Mouse (Mus musculus) embryonic facial prominence, embryonic 11.5 days (tissue): ENCODE results near the gene Katna1. TPM values are rescaled to one million over a fixed set of nuclear protein-coding genes. Genes with fewer than 3 reads are reported as not detected.

Source experiments
- ATAC-seq: fragments of 200-750 bp; cut with Nextera tagmentation; replicated peaks from 2 replicates; pipeline ENCODE4 v1.8.0; 2017; ENCODE audit warnings: low read depth; ENCODE audit not compliant: insufficient number of reproducible peaks, low FRiP score, low TSS enrichment
- DNase-seq: peaks from one replicate; pipeline ENCODE4 v3.0.0-alpha.2; 2015; ENCODE audit warnings: low spot score
- H3K27ac ChIP-seq: fragments of 300-500 bp; sonication (generic); replicated peaks from 2 replicates; pipeline ENCODE4 v1.5.1; 2014; ENCODE audit warnings: mild to moderate bottlenecking, low read depth, low read length, control low read depth
- H3K27me3 ChIP-seq: fragments of 300-500 bp; sonication (generic); 2 replicates; pipeline ENCODE4 v1.6.1; 2014; ENCODE audit warnings: mild to moderate bottlenecking, low read length, moderate library complexity, mixed read lengths; ENCODE audit not compliant: control insufficient read depth, insufficient read depth
- H3K36me3 ChIP-seq: fragments of 300-500 bp; sonication (generic); replicated peaks from 2 replicates; pipeline ENCODE4 v1.6.1; 2014; ENCODE audit warnings: low read depth, mild to moderate bottlenecking, low read length, moderate library complexity, mixed read lengths; ENCODE audit not compliant: control insufficient read depth, insufficient read depth
- H3K4me1 ChIP-seq: fragments of 300-500 bp; sonication (generic); 2 replicates; pipeline ENCODE4 v1.6.1; 2014; ENCODE audit warnings: low read length, mixed read lengths; ENCODE audit not compliant: control insufficient read depth, insufficient read depth
- H3K4me2 ChIP-seq: fragments of 300-500 bp; sonication (generic); 2 replicates; pipeline ENCODE4 v1.6.1; 2014; ENCODE audit warnings: low read depth, mild to moderate bottlenecking, control low read depth, low read length, moderate library complexity
- H3K4me3 ChIP-seq: fragments of 300-500 bp; sonication (generic); 2 replicates; pipeline ENCODE4 v1.5.1; 2014; ENCODE audit warnings: low read depth, low read length, control low read depth
- H3K9ac ChIP-seq: fragments of 300-500 bp; sonication (generic); replicated peaks from 2 replicates; pipeline ENCODE4 v1.6.1; 2014; ENCODE audit warnings: mild to moderate bottlenecking, control low read depth, low read length
- H3K9me3 ChIP-seq: fragments of 300-500 bp; sonication (generic); replicated peaks from 2 replicates; pipeline ENCODE4 v1.6.1; 2016; ENCODE audit warnings: mild to moderate bottlenecking, low read length, inconsistent platforms, mixed read lengths; ENCODE audit not compliant: control insufficient read depth
- WGBS: fragments of 180-500 bp; shearing (Covaris S2); extraction: QIAGEN DNeasy Blood & Tissue Kit; methylation state at CpG from one replicate; pipeline ENCODE4 v1.1.7; 2014; 5-methylcytosine and 5-hydroxymethylcytosine counted together
- polyA plus RNA-seq: library from polyadenylated mRNA; unstranded; fragments of >200 nt; fragmentation: Nextera tagmentation; extraction: Ambion mirVana; gene quantifications from 2 replicates; pipeline ENCODE4 v1.2.1, GENCODE M21; 2014

The Katna1 gene
- polyA plus RNA-seq = 82.6 and 83.5 TPM in 2 replicates

DNA sequence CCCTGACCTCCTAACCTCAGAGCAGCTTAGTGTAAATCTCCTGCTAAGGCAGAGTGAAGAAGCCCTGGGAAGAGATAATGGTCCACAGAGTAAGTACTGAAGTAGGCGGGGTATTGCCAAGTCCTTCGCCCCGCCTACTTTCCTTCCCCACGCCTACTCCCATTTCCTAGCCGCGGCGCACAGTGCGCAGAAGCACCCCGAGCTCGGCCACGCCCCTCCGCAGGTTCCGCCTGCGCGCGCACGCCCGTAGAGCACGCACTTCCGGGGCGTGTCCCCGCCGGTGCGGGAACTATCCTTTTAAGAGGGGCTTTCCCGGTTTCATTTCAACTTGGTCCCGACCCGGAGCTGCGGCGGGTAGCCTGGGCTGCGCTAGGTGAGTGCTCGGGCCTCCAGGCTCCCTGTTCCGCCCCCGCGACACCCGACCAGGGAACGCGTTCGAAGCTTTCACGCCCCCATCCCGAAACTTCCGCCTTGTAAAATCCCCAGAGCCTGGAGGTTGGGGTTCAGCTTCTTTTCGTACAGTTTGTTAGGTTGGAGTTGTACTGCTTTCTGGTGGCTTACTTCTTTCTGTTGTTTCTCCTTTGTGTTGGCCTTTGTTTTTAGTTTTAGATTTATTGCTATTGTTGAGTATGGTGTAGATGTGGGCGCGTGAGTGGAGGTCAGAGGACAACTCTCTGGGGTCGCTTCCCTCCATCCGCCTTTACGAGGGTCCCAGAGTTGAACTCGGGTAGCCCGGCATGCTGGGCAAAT lies at the start of gene Katna1:
Gene Katna1 (plus strand): TSS at position 250 of the 750 bp plus-strand sequence.
- no peak within 1 kb of the TSS for H3K27ac ChIP-seq
- no peaks in the 10 kb centered on the region for H3K4me1 ChIP-seq
- peak; percentile 97 for DNase-seq
- peak; percentile 95 for ATAC-seq
- peak within 1 kb of the TSS; percentile 67 for H3K4me2 ChIP-seq
- H3K9ac ChIP-seq = peak within 1 kb of the TSS; percentile 65
- no peaks in the 10 kb centered on the region for H3K9me3 ChIP-seq
- H3K4me3 ChIP-seq = peak within 1 kb of the TSS; percentile 57
- 0% methylated on average over 49 of the region's 49 CpGs for WGBS
- no peaks in the 10 kb centered on the region for H3K27me3 ChIP-seq
- H3K36me3 ChIP-seq = no peaks in the 10 kb centered on the region

GRCm38 (mm10) chr10:7680731-7681301 lies 45.0 kb upstream of the Katna1 start, which contains the start of the genes Pcmt1 and Lats1:
Gene Pcmt1 (minus strand): TSS chr10:7681136.
Gene Lats1 (plus strand): TSS chr10:7681214.
- no peaks in the 10 kb centered on the region for H3K27me3 ChIP-seq
- peak within 1 kb of the TSS; percentile 90 for H3K4me3 ChIP-seq
- under 1% methylated on average over 57 of the region's 65 CpGs for WGBS
- H3K9me3 ChIP-seq = no peaks in the 10 kb centered on the region
- H3K4me1 ChIP-seq = peaks cover 2% of the 10 kb centered on the region; the same call in 1 of the 2 replicates
- ATAC-seq (peak; percentile 87), DNase-seq (peak; percentile 87)
- H3K36me3 ChIP-seq = peaks cover 6% of the 10 kb centered on the region
- H3K27ac ChIP-seq = peak within 1 kb of the TSS; percentile 97
- peak within 1 kb of the TSS; percentile 81 for H3K4me2 ChIP-seq
- H3K9ac ChIP-seq = peak within 1 kb of the TSS; percentile 99

DNA sequence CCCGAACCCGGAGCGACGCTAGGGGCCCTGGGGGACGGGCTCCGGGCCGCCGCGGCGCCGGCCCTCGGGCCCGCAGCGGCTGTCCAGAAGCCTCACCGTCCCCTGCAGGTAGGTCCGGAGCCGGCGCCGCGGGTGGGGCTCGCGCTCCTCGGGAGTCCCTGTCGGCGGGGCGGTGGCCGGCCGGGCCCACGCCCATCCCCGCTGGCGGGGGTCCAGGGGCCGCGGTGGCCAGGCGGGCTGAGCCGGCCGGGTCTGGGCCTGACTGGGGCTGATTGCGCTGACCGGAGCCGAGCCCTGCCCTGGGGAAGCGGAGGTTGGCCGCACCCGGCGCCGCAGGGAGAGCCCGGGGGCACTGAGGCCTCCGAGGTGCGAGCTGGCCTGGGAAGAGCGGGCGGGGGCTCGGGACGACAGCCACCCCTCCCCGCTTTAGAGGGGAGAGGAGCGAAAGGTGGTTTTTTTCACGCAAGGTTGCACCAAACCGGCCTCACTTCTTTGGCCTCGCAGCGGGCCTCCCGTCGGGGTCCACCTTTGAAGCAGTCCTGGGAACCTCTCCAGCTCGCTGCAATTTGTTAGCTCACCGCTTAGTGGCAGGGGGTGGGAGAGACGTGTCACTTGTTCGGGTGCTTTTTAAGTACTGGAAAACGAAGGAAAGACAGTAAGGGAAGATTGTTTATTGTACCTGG lies 44.3 kb upstream of the Katna1 start:
- H3K4me3 ChIP-seq = peak overlapping the region; percentile 90
- H3K4me1 ChIP-seq = peaks cover 2% of the 10 kb centered on the region; the same call in 1 of the 2 replicates
- no peaks in the 10 kb centered on the region for H3K9me3 ChIP-seq
- 0% methylated on average over 48 of the region's 64 CpGs for WGBS
- H3K9ac ChIP-seq = peak overlapping the region; percentile 99
- H3K27ac ChIP-seq = peak overlapping the region; percentile 97
- peak overlapping the region; percentile 53 for H3K4me2 ChIP-seq
- no peaks in the 10 kb centered on the region for H3K27me3 ChIP-seq
- ATAC-seq (peak; percentile 84), DNase-seq (peak; percentile 76)
- peaks cover 3% of the 10 kb centered on the region for H3K36me3 ChIP-seq

GRCm38 (mm10) chr10:7682249-7682648 lies 43.6 kb upstream of the Katna1 start:
- DNase-seq (no peak), ATAC-seq (no peak)
- H3K4me2 ChIP-seq = peak overlapping the region; percentile 53
- H3K9me3 ChIP-seq = no peaks in the 10 kb centered on the region
- peak overlapping the region; percentile 90 for H3K4me3 ChIP-seq
- H3K36me3 ChIP-seq = no peaks in the 10 kb centered on the region; the same call in none of the 2 replicates
- no peak overlapping the region for H3K27ac ChIP-seq
- no peak overlapping the region for H3K9ac ChIP-seq
- H3K4me1 ChIP-seq = peaks cover 2% of the 10 kb centered on the region; the same call in 1 of the 2 replicates
- H3K27me3 ChIP-seq = no peaks in the 10 kb centered on the region
- 59% methylated on average over 3 of the region's 3 CpGs for WGBS

DNA sequence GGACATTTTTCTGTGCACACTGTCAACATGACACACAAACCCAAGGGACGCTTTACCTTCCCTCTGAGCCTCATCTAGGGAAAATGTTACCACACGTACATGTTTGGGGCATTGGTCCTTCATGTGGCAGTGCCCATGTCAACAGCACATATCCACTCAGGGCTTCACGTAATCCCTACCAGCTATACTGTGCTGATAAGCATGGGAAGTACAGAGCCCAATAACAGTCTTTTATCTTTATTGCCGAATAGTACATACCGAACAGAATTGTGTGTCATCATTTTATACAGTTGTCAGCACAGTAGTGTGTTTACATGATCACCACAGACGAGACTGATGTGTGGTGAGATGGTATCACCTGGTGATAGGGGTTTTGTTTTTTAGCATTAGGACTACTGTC lies 38.9 kb upstream of the Katna1 start:
- Histone ChIP-seq H3K4me1 (peaks cover 2% of the 10 kb centered on the region; the same call in 1 of the 2 replicates), H3K4me3 (no peak overlapping the region), H3K36me3 (no peaks in the 10 kb centered on the region; the same call in 1 of the 2 replicates), H3K9me3 (no peaks in the 10 kb centered on the region), H3K27ac (no peak overlapping the region), H3K4me2 (no peak overlapping the region), H3K27me3 (no peaks in the 10 kb centered on the region), H3K9ac (no peak overlapping the region)
- no peak for ATAC-seq
- 93% methylated on average over 6 of the region's 6 CpGs for WGBS
- no peak for DNase-seq

GRCm38 (mm10) chr10:7695286-7695685 lies 30.5 kb upstream of the Katna1 start:
- H3K36me3 ChIP-seq = no peaks in the 10 kb centered on the region; the same call in none of the 2 replicates
- H3K27me3 ChIP-seq = no peaks in the 10 kb centered on the region
- no peak overlapping the region for H3K4me3 ChIP-seq
- DNase-seq = no peak
- no peaks in the 10 kb centered on the region for H3K9me3 ChIP-seq
- H3K9ac ChIP-seq = no peak overlapping the region
- H3K27ac ChIP-seq = no peak overlapping the region
- no peak overlapping the region for H3K4me2 ChIP-seq
- H3K4me1 ChIP-seq = no peaks in the 10 kb centered on the region
- no peak for ATAC-seq

- no peak overlapping the region for H3K27ac ChIP-seq
- H3K36me3 ChIP-seq = peaks cover 10% of the 10 kb centered on the region
- H3K27me3 ChIP-seq = no peaks in the 10 kb centered on the region
- ATAC-seq (no peak), DNase-seq (no peak)
- 90% methylated on average over 3 of the region's 3 CpGs for WGBS
- H3K4me1 ChIP-seq = no peaks in the 10 kb centered on the region
- no peak overlapping the region for H3K4me3 ChIP-seq
- no peak overlapping the region for H3K9ac ChIP-seq
- no peak overlapping the region for H3K4me2 ChIP-seq
- no peaks in the 10 kb centered on the region for H3K9me3 ChIP-seq
These were observed 25.7 kb upstream of the Katna1 start for GRCm38 (mm10) chr10:7700120-7700519.
